Mouse (Mus musculus) yolk sac, embryonic 10.5 days (tissue): ENCODE results near the gene Smarcc1.

ENCODE experiments used
- DNase-seq: peaks from one replicate; pipeline ENCODE4 v3.0.0-alpha.2; 2017; ENCODE audit warnings: low spot score

Gene Smarcc1

DNA sequence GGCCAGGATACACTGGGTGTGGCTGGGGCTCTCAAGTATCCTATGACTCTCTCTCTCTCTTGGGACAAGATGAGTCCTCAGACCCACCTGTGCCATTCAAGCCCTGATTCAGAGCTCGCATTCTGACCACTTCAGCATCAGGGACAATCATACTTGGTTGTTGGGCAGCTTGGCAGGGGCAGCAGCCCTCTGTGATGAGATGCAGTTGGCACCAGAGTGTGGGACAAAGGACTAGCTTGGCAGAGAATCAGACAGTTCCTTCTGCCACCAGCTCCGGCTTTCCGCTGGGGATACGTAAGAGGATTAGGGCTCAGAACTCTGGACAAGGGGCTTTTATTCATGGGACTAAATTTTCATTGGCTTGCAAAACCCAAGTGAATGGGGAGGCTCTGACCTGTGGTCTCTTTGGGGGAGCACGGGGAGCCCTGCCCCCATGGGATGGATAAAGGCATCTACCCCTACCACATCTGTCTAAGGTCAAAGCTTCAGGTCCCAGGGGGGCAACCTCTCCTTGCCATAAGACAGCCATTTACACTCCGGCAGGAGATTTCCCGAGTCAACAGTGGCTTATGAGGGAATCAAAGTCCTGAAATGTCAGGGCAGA, 169.9 kb downstream of the Smarcc1 start:
- DNase-seq, result no peak
